Mouse (Mus musculus) urinary bladder, adult 2 months (tissue): ENCODE results near the gene 2310061I04Rik. TPM values are rescaled to one million over a fixed set of nuclear protein-coding genes. Genes with fewer than 3 reads are reported as not detected.
A peak's percentile ranks its signal among the peaks of the same experiment; 100 is the strongest.

Source experiments
- DNase-seq: peaks from one replicate; pipeline ENCODE4 v3.0.0; 2022; ENCODE audit warnings: low spot score
- polyA plus RNA-seq: library from polyadenylated mRNA; depleted of rRNA; stranded (reverse); fragments of >200 nt; gene quantifications from 2 replicates; pipeline ENCODE4 v1.2.3, GENCODE M21; 2012; rRNA removed

Gene 2310061I04Rik
- polyA plus RNA-seq: 29.6 and 35.9 TPM in 2 replicates

- peak; percentile 84 for DNase-seq
Observed at GRCm38 (mm10) chr17:35896781-35897643, at the start of gene 2310061I04Rik. 2310061I04Rik (minus strand) TSS chr17:35897431.

GRCm38 (mm10) chr17:35939941-35940340 lies 42.7 kb upstream of the 2310061I04Rik start:
- no peak for DNase-seq

GRCm38 (mm10) chr17:35939108-35939507 lies 41.9 kb upstream of the 2310061I04Rik start:
- no peak for DNase-seq

GRCm38 (mm10) chr17:35937700-35938348 lies 40.6 kb upstream of the 2310061I04Rik start:
- no peak for DNase-seq

GRCm38 (mm10) chr17:35935763-35936162 lies 38.5 kb upstream of the 2310061I04Rik start:
- peak; percentile 13 for DNase-seq

GRCm38 (mm10) chr17:35932608-35933007 lies 35.4 kb upstream of the 2310061I04Rik start:
- peak; percentile 11 for DNase-seq

- peak; percentile 19 for DNase-seq
Observed at GRCm38 (mm10) chr17:35930627-35931026, 33.4 kb upstream of the 2310061I04Rik start.

- peak; percentile 13 for DNase-seq
Observed at GRCm38 (mm10) chr17:35929534-35929933, 32.3 kb upstream of the 2310061I04Rik start.

GRCm38 (mm10) chr17:35927471-35927870 lies 30.2 kb upstream of the 2310061I04Rik start:
- no peak for DNase-seq

- DNase-seq: no peak
Observed at GRCm38 (mm10) chr17:35923281-35923680, 26.1 kb upstream of the 2310061I04Rik start.

GRCm38 (mm10) chr17:35922566-35922965 lies 25.3 kb upstream of the 2310061I04Rik start:
- no peak for DNase-seq

GRCm38 (mm10) chr17:35921710-35922109 lies 24.5 kb upstream of the 2310061I04Rik start:
- no peak for DNase-seq

- DNase-seq: no peak
Observed at GRCm38 (mm10) chr17:35920862-35921562, 23.8 kb upstream of the 2310061I04Rik start.

- DNase-seq: no peak
Observed at GRCm38 (mm10) chr17:35920384-35920783, 23.2 kb upstream of the 2310061I04Rik start.

- no peak for DNase-seq
Observed at GRCm38 (mm10) chr17:35919864-35920301, 22.7 kb upstream of the 2310061I04Rik start.

- peak; percentile 56 for DNase-seq
Observed at GRCm38 (mm10) chr17:35919060-35919715, 22.0 kb upstream of the 2310061I04Rik start.

GRCm38 (mm10) chr17:35918276-35919059 lies 21.2 kb upstream of the 2310061I04Rik start:
- no peak for DNase-seq

GRCm38 (mm10) chr17:35917463-35918251 lies 20.4 kb upstream of the 2310061I04Rik start:
- DNase-seq: no peak

GRCm38 (mm10) chr17:35917143-35917462 lies 19.9 kb upstream of the 2310061I04Rik start:
- DNase-seq: no peak
